In genomic region chr2:128565904-128566303, GRCm38 (mm10) we compare ENCODE assay signal across 15 mouse cellular contexts. TPM values are rescaled to one million over a fixed set of nuclear protein-coding genes. Genes with fewer than 3 reads are reported as not detected.
DNase-seq lines count a peak whose midpoint lies in the region; ATAC-seq and TF ChIP-seq lines count a peak whose summit lies in the region.
"Had no signal": no experiment of that assay in that cellular context is flagged by ENCODE, and none has a peak within 500 bp of the region (broad histone marks: within the 10 kb centered on the region; RNA-seq: fewer than 3 reads in every experiment).

No protein-coding gene starts in this region.

- H3K4me3 ChIP-seq in lung, embryonic 14.5 days (ENCODE audit: low read depth, low read length): no peak overlapping the region
- H3K4me3 ChIP-seq in stomach, embryonic 15.5 days (replicated peaks): no peak overlapping the region
- H3K4me3 ChIP-seq: hindbrain, embryonic 13.5 days had no signal

- no peaks in the 10 kb centered on the region for H3K27me3 ChIP-seq in lung, embryonic 14.5 days (ENCODE audit: insufficient read depth, low read length)
- H3K27me3 ChIP-seq in stomach, embryonic 15.5 days (replicated peaks): no peaks in the 10 kb centered on the region
- H3K27me3 ChIP-seq: hindbrain, embryonic 13.5 days had no signal

- no peak overlapping the region for H3K9ac ChIP-seq in lung, embryonic 14.5 days
- H3K9ac ChIP-seq in stomach, embryonic 15.5 days: no peak overlapping the region
- H3K9ac ChIP-seq: hindbrain, embryonic 13.5 days had no signal

- no peak overlapping the region for H3K4me2 ChIP-seq in lung, embryonic 14.5 days
- H3K4me2 ChIP-seq in stomach, embryonic 15.5 days: no peak overlapping the region
- H3K4me2 ChIP-seq: hindbrain, embryonic 13.5 days; midbrain, embryonic 11.5 days had no signal

- H3K27ac ChIP-seq in lung, embryonic 14.5 days (ENCODE audit: low read depth): no peak overlapping the region; the same call in 1 of the 2 replicates
- H3K27ac ChIP-seq in stomach, embryonic 15.5 days: no peak overlapping the region
- H3K27ac ChIP-seq: hindbrain, embryonic 13.5 days had no signal

- no peak for TF ChIP-seq CTCF in lung, embryonic 14.5 days (IDR thresholded peaks at IDR 0.05; ENCODE audit: low read depth)

- H3K36me3 ChIP-seq in lung, embryonic 14.5 days (ENCODE audit: insufficient read depth): no peaks in the 10 kb centered on the region
- H3K36me3 ChIP-seq in stomach, embryonic 15.5 days: no peaks in the 10 kb centered on the region
- H3K36me3 ChIP-seq: hindbrain, embryonic 13.5 days had no signal

- DNase-seq in lung, embryonic 14.5 days: peak; percentile 92
- no peak for DNase-seq in lung, postnatal 36 days
- DNase-seq in R1 (ENCODE audit: low read depth, low spot score): peak; percentile 45
- DNase-seq in fat pad, adult 2 months (ENCODE audit: extremely low read depth, low read depth, low spot score): peak; percentile 49
- DNase-seq in B cell, adult 2 months: no peak
- DNase-seq: cerebellum, postnatal 25 days; right cerebral cortex, postnatal 14 days had no signal

- peaks cover 17% of the 10 kb centered on the region for H3K4me1 ChIP-seq in lung, embryonic 14.5 days (ENCODE audit: insufficient read depth)
- peaks cover 13% of the 10 kb centered on the region; the same call in 1 of the 2 replicates for H3K4me1 ChIP-seq in stomach, embryonic 15.5 days

- no peaks in the 10 kb centered on the region for H3K9me3 ChIP-seq in lung, embryonic 14.5 days (ENCODE audit: low read depth, low read length)
- H3K9me3 ChIP-seq in stomach, embryonic 15.5 days: no peaks in the 10 kb centered on the region
- H3K9me3 ChIP-seq: hindbrain, embryonic 13.5 days had no signal

- 29% methylated on average over 8 of the region's 8 CpGs for WGBS in lung, embryonic 14.5 days
- WGBS in stomach, embryonic 15.5 days: 37% methylated on average over 8 of the region's 8 CpGs

- ATAC-seq in lung, embryonic 14.5 days (ENCODE audit: insufficient read depth): peak; percentile 82
- ATAC-seq in stomach, embryonic 15.5 days (ENCODE audit: insufficient read depth, low FRiP score, low read depth): peak; percentile 70; the same call in 1 of the 2 replicates
- ATAC-seq in frontal cortex, adult (ENCODE audit: low TSS enrichment): no peak

RNA-seq across cellular contexts. Expression of gene Spdye4c, which starts 25.1 kb away (rescaled TPM):
- not detected in 2 replicates for polyA plus RNA-seq in lung, embryonic 14.5 days (2014; fragmentation: Nextera tagmentation; extraction: Ambion mirVana)
- polyA plus RNA-seq in stomach, embryonic 15.5 days (2015; fragmentation: Nextera tagmentation; extraction: Ambion mirVana): not detected in 2 replicates
- polyA plus RNA-seq: heart, embryonic 14.5 days; hindbrain, embryonic 13.5 days; kidney, embryonic 16.5 days; limb, embryonic 11.5 days; liver, embryonic 16.5 days; midbrain, embryonic 11.5 days had no signal

Comparison
In these comparisons a context has a peak if more than half of its experiments do, and no peak if none do; other contexts are left out.
1. DNase-seq: peak in lung, embryonic 14.5 days (single experiment), R1 (single experiment) and fat pad, adult 2 months (single experiment); none in lung, postnatal 36 days (single experiment) and B cell, adult 2 months (0 of 2).